Mouse (Mus musculus): ENCODE results near the gene Hras. TPM values are rescaled to one million over a fixed set of nuclear protein-coding genes. Genes with fewer than 3 reads are reported as not detected.

Gene Hras
- total RNA-seq, 2 experiments from 2014 or later: 91.4 to 103 TPM

DNA sequence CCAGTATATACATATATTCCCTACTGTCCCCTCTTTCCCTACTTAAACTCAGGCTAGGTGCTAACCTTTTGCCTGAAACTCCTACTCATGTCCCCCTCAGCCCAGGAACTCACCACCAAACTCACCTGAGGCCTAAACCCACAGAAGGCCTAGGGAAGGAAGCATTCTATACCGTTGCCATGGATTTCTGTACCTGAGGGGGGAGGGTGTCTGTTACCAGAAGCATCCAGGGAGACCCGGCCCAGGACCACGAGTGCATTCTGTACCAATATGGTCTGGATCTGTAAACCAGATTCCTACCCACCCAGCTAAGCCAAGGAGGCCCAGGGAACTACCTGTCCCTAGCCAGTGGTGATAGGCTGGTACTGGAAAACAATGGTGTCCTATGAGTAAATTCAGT is 20.5 kb upstream of the Hras start:
- no peak for DNase-seq

DNA sequence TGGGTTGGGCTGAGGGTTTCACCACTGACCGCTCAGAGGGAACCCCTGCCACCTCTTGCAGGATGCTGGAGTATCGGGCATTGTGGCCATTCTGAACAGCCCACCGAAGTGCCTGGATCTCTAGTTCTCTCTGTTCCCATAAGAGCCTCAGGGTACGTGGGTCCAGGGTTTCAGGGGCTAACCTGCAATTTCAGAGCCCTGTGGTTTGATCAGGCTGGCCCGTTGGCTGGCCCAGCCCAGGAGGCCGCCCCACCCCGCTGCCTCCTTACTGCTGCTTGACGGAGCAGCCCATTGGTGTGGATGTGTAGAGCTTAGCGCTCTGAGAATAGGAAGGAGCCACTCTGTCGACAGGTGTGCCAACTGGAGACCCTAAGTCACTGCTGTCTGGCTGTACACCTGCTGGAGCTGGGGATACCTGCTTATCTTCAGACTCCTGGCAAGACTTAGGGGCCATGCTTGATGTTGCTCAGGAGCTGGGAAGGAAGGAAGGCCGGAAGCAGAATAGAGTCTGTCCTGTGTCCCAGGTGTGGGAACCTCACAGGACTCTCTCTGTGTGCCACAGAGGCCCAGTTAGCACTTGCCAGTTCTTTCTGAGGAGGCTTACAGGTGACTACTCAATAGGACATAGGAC is 19.9 kb upstream of the Hras start, which contains the start of gene Lmntd2:
TSS of gene Lmntd2 (minus strand) at position 476 of the 631 bp plus-strand sequence.
- no peak for DNase-seq

DNA sequence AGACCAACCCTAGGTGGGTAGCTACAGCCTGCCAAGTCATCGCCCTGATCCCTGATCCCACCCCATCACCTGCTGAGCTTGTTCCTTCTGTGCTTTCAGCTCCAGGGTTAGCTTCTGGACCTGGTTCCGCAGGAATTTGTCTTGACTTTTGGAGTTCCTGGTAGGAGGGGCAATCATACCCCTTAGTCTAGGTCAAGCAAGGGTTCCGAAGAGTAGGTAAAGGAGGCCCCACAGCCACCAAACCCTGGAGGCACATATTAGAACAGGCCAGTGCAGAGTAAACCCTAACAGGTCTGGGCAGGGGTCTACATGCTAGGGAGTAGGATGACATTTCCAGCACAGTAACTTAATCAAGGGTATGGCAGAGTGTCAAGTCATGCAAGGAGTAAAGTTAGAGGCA is 19.3 kb upstream of the Hras start:
- no peak for DNase-seq

DNA sequence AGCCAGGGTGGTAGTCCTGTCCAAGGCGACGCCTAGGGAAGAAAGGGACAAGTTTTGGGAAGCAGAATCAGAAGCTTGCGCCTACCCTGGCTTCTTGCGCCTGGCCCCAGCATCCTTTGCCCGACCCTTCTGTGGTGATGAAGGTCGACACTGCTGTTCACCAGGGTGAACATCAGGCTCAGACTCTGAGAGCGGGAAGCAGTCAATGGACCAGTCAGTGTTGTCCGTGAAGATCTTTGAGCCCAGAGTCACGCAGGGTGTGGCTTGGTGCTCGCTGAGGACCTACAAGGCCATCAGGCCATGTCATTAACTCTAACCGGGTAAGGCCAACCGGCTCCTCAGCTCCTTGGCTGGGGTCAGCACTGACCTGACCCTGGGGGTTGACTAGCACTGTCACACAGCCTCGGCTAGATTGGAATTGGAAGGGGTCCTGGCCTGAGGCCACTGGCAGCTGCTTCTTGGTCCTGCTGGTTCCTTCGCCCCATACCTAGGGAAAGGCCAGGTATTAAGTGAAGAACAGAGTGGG is 16.9 kb upstream of the Hras start:
- no peak for DNase-seq

DNA sequence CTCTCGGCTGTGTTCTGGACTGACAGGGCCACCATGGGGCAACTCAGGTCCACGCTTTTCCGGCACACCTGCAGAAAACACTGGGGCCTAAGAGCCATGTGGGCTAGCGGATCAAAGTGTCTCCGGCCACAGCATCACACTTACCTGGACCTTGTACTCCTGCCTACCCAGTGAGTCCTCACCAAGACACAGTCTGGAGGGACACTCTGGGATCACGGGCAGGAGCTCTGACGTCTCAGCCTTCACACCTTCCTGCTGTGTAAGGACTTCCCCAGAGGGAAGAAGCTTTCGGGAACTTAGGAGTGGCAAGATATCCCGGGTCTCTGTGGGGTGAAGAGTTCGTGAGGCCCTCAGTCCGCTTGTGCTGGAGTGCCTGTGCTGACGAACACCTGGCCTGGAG is 16.3 kb upstream of the Hras start:
- DNase-seq: no peak

DNA sequence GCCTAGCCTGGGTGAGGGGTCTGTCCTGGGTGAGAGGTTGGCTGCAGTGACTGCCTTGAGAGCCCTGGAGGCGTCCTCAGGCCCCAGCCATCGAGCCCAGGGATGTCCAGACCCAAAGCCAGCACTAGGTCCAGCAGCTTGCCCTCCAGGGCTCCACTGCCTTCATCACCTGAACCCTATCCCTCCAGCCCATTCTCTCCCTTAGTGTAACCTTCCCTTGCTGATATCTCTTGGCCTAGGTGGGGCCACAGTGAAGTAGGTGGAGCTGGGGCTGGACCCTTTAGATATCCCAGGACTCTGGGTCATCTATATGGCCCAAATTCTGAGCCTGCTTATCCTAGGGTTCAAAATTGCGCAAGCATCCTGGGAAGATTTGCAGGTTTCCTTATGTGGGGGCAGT is 15.7 kb upstream of the Hras start:
- no peak for DNase-seq

DNA sequence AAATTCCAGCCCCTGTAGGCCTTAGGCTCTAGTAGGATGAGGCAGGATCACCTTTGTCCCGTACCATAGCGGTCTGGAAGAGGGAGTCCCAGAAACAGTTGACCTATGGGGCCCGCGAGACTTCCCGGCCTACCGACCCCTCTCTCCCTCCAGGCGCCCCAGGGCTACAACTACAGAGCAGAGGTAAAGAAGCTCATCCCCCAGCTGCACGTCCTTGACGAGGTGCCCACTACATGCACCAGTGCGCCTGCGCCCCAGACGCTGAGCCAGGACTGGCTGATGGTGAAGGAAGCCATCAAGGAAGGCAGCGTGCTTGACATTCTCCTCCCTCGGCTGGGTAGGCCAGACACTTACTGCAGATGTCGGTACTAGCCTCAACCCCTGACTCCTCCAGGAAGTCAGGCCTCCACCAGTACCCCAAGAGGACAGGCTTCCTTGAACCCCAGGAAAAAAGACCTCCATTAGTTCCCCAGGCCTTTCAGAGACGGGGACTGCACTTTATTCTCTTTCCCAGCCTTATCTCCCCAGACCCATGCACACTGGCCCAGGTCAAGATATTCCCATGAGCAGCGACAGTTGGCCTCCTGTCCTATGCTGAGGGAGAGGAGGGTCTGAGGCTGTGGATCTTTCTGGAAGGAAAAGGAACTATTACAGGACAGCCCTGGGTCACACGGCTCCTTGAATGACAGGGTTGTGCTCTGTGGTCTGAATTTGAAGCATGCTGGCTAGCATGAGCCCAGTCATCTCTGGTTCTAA is 12.6 kb upstream of the Hras start:
- DNase-seq: no peak

DNA sequence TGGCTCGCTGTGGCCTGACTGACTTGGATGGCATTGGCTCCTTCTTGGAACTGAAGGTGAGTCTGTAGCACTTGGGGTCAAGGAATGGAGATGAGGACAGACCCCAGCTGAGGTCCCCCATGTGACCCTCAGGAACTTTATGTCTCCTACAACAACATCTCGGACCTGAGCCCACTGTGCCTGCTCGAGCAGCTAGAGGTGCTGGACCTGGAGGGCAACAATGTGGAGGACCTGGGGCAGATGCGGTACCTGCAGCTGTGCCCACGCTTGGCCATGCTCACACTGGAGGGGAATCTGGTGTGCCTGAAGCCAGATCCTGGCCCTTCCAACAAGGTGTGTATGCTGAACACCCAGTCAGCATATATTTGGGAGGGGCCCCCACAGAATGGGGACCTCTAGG is 11.7 kb upstream of the Hras start:
- DNase-seq: no peak

DNA sequence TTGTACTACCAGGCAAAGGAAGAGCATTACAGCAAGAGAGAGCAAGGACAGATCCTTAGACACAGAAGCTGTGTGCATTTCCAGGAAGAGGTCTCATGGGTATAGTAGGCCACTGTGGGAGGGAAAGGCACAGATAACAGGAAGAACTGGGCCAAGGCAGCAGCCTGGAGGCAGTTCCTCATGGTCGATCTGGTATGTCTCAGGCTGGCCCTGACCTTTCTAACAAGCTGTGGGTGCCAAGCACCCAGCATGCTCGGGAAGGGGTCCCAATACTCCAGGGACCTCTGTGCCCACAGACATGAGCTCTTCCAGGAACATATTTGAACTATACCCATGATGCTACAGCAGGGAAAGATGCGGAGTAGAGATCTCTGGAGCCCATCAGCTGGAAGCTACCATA is 10.7 kb upstream of the Hras start:
- DNase-seq: no peak

DNA sequence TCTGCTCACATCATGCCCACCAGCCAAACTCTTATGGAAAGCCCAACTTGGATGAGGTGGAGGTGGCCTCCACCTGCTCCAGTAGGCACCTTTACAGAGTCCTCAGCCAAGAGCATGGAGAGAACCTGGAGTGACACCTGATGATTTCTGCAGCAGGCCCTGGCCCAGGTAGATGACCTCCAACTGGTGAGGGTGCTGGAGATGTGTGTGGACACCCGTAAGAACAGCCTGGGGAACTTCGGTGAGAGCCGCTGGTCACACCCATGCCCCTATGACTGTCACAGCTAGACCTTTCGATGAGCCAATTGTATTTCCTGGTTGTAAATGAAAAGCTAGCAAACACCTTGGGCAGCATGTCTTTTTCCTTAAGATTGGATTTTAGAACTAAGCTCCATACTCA is 4.3 kb upstream of the Hras start:
- DNase-seq: no peak

DNA sequence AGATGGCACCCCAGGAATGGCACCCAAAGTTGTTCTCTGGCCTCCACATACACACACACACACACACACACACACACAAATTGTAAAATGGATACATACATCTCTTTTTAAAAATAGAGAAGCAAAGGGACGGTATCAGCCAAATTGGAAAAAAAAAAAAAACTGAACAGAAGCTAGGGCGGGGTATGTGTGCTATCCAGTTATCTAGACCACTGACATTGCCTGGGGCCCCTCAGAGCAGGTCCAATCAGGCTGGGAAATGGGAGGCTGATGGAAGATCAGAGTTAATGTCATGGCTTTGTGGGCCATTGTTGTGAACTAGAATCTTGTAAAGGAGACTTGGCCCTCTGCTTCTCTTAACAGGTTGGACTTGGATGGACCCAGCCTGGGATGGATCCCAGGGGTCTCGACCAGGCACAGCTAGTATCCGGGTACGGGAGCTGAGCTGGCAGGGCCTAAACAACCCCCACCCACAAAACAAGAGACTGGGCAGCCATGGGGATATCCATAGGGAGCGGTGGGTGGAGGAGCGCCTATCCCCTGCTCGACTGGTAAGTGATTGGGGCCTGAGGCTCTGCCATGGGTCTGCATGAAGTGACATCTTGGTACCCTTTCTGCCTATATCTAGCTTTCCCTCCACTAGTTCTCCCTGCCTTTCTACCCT is 2.9 kb upstream of the Hras start:
- DNase-seq: no peak

DNA sequence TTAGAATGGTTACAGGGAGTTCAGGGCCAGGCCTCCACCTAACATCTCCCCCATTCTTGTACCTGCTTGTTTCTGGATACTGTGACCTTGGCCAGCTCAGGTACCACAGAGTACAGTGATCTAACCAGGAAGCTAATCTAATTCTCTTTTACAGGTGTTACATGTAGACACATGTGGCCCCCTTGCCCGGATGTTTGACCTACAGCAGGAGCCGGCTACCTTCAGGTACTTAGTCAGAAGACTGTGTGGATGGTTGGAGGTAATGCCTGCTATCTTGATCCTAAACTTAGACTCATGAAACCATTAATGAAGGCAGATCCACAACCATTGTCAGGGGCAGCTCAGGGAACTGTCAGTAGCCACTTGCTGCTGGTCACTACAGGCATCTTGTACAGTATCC is 1.9 kb upstream of the Hras start:
- DNase-seq: no peak

DNA sequence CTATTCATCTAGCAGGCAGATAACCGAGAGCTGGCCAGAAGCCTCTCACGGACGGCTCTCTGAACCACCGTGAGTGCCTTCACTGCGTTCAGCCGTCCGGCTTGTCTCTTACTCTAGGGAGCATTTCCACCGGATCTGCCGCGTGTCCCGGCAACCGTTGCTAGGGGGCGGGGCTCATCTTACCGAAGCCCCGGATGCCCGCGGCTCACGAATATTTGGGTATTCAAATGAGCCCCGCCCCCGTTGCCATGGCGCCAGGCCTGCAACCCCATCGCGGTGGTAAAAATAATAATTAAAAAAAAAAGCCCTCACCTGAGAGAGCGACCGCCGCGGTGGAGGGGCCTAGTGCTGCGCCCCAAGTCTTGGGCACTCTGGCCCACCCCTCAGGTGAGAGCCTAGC is 1.0 kb upstream of the Hras start:
- DNase-seq: peak; percentile 89 to 90

DNA sequence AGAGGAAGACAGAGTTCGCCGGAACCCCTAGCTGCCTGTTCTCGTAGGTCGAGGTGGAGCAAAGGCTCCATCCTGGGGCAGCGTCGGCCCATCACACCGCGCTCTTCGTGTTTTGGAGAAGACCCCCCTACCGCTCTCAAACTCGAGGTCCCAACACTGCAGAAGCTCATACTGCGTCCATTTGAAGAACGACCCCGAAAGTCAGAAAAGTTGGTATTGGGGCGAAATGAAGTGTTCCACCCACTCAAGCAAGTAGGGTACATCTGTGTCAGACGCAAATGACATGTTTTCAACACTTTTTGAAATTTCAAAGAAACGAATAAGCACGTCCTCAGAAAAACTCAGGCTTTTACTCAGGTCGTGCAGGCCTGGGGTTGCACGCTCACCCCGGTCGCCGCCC is 604 bp upstream of the Hras start:
- DNase-seq: no peak

DNA sequence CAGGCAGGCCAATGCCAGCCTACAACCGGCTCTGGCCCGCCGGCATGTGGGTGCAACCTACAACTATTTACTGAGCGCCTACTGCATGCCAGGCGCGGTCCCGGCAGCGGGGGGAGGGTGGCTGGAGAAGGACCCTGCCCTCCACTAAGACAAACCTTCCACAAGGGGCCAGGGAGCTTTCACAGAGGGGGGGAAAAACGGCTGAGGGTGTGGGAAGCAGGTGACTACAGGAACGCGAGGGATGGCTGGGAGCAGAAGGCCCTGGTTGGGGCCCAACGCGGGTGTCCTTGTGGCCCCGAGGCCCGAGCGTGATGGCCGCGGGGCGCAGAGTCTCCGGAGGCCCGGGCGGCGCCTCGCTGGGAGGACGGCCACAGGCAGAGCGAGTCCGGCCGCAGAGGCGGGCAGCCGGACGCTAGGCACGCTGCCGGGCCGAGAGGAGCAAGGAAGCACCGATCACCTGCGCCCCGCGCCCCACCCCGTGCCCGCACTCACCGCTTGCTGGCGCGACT is 403 bp downstream of the Hras start:
- no peak for DNase-seq

DNA sequence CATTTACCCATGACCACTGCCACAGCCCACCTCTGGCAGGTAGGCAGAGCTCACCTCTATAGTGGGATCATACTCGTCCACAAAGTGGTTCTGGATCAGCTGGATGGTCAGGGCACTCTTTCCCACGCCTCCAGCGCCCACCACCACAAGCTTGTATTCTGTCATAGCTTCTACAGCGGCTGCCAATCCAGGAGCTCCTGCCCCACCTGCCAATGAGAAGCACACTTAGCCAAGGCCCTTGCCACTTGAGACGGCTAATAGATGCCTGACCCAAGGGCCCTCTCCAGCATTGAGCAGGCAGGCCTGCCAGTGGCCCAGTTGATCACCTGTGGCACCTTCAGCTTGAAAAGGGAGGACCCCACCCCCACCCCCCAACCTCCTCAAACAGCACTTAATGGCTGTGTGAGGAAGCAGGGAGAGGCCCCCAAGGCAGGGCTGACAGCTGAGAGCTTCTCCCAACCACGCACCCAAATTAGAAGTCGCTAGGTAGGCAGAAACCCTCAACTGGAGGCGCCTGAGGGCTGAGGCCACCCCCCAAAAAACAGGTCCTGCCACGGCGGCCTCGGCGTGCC is 943 bp downstream of the Hras start:
- DNase-seq: no peak

DNA sequence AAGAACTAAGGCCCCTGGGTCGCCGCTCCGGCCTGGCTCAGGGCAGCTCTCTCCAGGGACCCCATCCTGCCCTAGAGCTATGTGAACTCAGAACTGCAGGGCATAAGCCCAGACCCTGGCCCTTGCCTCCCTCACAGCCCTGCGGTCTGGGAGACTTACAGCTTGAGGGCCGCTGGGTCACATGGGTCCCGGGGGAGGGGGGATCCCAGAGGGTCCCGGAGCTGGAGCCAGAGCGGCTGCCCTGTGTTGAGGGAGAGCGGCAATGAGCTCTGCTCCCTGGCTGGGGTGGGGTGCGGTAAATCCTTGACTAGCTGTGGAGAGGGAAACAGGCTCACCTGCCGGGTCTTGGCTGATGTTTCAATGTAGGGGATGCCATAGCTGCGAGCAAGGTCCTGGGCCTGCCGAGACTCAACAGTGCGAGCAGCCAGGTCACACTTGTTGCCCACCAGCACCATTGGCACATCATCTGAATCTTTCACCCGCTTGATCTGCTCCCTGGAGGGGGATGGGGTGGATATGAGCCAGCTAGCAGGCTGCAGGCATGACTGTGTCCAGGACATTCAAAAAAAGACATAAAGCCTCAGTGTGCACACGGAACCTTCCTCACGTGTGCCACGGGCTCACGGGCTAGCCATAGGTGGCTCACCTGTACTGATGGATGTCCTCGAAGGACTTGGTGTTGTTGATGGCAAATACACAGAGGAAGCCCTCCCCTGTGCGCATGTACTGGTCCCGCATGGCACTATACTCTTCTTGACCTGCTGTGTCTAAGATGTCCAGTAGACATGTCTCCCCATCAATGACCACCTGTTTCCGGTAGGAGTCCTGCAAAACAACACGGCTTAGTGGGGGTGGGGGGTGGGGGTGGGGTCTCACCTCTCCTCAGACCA is 1.8 kb downstream of the Hras start:
- no peak for DNase-seq

DNA sequence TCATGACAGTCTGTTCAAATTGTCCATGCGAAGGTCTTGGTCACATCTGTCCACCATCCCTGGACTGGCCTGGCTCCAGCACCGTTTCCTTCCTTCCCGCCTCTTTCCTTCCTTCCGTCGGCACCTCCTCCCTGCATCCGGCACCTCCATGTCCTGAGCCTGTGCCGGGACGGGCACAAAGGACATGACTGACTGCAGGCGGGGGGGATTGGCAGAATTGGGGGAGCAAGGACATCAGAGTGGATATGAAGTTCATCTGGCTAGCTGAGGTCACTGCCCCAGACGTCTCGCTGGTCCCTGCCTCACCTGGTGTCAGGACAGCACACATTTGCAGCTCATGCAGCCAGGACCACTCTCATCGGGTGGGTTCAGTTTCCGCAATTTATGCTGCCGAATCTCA is 2.8 kb downstream of the Hras start:
- peak in 1 of 2 experiments; percentile 57 for DNase-seq

DNA sequence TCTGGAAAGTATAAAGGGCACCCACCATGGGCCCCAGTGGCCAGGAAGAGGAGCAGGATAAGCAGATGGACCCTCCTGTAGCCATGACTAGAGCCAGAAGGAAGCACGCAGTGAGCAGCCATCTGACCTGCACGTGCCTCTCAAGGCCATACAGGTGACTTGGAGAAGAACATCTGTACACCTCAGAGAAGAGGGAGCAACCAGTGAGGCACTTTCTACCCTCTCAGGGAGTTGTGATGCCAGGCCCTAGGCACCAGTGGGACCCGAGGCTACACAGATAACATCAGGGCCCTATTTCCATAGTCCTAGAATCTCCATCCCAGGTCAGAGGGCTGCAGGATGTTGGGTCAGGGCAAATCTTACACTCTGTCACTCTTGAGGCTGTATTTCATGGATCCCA is 3.6 kb downstream of the Hras start:
- no peak for DNase-seq

DNA sequence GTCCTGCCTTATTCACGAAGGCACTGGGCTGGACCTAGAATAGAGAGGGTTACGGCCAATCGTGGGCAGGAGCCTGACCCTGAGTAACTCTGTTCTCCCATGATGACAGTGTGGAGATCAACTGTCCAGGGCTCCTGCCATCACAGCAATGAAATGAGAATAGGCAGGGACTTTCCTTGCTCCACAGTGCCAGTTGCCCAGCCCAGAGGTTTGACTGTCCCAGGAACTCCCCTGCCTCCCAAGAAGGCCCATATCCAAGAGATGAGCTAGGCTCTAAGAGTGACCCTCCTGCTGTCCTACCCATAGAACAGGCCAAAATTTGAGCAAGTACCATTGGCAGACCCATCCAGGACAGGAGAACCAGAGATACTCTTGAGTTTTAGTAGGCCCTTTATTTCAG is 5.1 kb downstream of the Hras start:
- no peak for DNase-seq

DNA sequence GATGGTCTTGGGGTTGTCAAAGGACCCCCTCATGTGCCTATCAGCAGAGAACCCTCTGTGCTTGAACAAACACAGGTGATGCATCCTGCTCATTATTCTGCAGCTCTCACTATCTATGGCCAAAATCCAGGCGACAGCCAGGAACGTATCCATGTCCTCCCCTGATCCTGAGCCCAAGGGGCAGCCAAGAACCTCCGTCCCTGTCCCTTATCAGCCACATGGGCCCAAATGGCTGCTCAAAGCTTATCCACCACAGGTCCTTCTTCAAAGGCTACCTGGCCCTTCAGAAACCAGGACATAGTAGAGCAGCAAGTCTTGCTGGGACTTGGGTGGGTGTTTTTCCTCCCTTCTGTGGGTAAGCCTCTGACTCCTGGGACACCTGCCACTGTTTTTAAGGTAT is 5.6 kb downstream of the Hras start:
- no peak for DNase-seq

DNA sequence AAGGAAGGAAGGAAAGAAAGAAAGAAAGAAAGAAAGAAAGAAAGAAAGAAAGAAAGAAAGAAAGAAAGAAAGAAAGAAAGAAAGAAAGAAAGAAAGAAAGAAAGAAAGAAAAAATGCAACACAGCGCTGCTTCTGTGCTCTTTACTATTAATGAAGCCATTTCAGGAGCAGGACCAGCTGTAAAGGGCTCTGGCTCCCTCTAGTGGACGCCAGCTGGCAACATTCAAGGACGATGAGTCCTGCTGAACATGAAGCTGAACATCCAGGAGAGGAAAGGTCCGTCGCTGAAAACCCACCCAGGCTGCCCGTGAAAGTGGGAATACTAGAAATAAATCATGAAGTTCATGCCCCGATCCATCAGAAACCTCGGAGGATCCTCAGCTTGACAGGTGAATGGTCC is 17.6 kb downstream of the Hras start:
- DNase-seq: peak; percentile 86 to 90
